Mouse (Mus musculus): ENCODE results near the gene Wdr74. TPM values are rescaled to one million over a fixed set of nuclear protein-coding genes. Genes with fewer than 3 reads are reported as not detected.

Gene Wdr74
- polyA plus RNA-seq, 1 experiment from 2014 or later = 89.0 TPM

DNA sequence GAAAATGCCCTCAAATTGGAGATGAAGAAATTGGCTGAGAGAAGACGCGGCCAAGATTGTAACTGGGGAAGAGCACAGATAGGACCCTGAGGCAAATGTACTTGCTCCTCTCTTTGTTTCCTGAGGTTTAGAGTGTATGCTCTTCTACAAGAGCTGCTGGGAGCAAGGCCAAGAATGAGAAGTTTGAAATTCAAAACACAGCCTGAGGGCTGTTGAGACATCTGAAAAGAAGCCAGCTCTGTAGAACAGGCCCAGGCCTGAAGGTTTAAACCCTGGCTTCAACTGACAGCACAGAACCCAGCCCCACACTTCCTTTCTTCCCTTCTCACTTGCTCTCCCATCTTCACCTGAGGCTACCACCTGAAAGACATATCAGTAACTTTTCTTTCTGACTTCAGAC lies 25.6 kb upstream of the Wdr74 start:
- Histone ChIP-seq H3K4me2 (replicated peaks) (no peak overlapping the region; the same call in 1 of the 2 replicates), H3K36me3 (peaks cover 49% of the 10 kb centered on the region), H3K27ac (replicated peaks) (peak overlapping the region; percentile 75), H3K9me3 (replicated peaks) (no peaks in the 10 kb centered on the region), H3K4me3 (replicated peaks) (no peak overlapping the region), H3K27me3 (no peaks in the 10 kb centered on the region), H3K4me1 (peaks cover 42% of the 10 kb centered on the region), H3K9ac (no peak overlapping the region)
- no peak for ATAC-seq (ENCODE audit: insufficient number of reproducible peaks, low FRiP score, low TSS enrichment, low read depth)
- 52% methylated on average over 2 of the region's 2 CpGs for WGBS

DNA sequence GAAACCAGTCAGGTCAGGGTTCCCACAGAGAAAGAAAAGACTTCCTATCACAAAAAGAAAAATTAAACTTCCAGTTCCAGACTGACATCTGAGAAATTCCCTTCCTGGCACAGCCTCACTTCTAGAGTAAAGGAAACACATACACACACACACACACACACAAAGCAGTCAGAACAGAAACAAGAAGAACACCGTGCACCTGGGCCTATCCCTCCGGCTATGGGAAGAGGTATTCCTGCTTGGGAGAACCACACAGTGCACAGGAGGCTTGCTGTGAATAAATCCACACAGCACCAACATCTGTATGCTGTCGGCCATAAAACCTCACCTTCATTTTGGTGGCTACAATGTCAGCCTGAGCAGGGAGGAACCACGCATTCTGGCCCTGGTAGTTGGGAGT lies 24.1 kb upstream of the Wdr74 start:
- Histone ChIP-seq H3K4me1 (peaks cover 42% of the 10 kb centered on the region), H3K9ac (0 out of 2 replicates have a peak overlapping the region, but pooled peaks have one; percentile 84), H3K9me3 (replicated peaks) (no peaks in the 10 kb centered on the region), H3K36me3 (peaks cover 45% of the 10 kb centered on the region), H3K4me3 (replicated peaks) (peak overlapping the region; percentile 74), H3K27me3 (no peaks in the 10 kb centered on the region), H3K27ac (replicated peaks) (peak overlapping the region; percentile 93), H3K4me2 (replicated peaks) (peak overlapping the region; percentile 69)
- WGBS = 43% methylated on average over 4 of the region's 4 CpGs
- ATAC-seq (ENCODE audit: insufficient number of reproducible peaks, low FRiP score, low TSS enrichment, low read depth) = no peak

DNA sequence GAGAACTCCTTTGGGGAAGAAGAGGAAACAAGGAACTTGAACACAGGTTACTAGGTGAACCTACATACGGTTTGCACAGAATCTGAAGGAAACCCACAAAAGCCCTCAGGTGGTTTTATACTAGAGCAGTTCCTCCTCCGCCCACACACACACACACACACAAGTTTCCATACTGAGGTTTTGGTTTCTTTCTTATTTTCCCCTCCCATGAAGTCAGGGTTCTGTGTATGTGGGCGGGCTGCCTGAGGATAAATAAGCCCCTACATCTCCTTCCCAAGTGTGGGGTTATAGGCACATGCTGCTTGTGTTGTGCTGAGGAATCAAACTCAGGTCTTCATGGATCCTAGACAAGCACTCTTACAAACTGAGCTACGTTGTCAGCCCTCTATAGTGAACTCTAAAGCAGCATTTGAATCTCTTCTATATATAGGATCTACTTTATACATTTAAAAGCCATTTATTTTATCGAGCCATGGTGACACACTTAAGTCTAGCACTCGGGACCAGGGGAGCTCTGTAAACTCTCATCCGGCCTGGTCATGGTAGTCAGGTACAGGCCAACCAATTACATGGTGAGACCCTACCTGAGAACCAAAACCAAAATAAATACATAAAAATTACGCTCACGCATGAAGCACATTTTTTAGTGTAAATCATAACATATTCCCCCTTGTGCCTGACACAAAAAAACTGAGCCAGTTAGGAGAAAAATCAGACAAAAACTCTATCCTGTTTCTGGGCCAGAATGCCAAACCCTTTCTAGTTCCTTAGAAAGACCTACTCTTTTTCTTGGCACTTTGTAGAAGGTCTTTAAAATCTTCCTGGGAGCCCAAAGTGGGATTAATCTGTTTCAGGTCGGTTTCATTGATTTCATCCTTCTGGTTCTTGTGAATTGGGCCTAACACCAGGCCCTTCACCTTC lies 23.4 kb upstream of the Wdr74 start:
- Histone ChIP-seq H3K36me3 (peaks cover 40% of the 10 kb centered on the region), H3K9ac (peak overlapping the region; percentile 84), H3K9me3 (replicated peaks) (no peaks in the 10 kb centered on the region)

DNA sequence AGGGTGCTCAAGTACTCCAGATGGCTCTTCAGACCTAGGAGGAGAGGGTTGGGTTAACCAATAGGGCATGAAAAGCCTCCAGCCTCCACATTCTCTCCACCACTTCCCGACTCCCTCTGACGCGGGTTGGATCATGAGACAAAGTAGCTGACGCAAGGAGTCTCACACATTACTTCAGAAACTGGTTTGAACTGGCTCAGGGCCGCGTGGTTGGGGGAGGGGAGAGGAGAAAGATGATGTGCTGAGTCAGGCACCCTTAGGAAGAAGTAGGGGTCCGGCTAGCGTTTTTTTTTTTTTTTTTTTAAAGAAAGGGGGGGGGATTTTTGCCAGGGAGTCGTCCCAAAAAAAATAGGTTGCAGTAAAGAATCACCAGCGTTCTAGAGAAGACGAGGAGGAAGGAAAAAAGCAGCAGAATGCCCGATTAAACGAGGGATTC lies 22.7 kb upstream of the Wdr74 start:
- Histone ChIP-seq H3K9ac (peak overlapping the region; percentile 84), H3K4me3 (replicated peaks) (peak overlapping the region; percentile 74), H3K27ac (replicated peaks) (peak overlapping the region; percentile 93), H3K4me1 (peaks cover 42% of the 10 kb centered on the region), H3K4me2 (replicated peaks) (peak overlapping the region; percentile 69), H3K27me3 (no peaks in the 10 kb centered on the region), H3K36me3 (peaks cover 34% of the 10 kb centered on the region), H3K9me3 (replicated peaks) (no peaks in the 10 kb centered on the region)
- WGBS = under 1% methylated on average over 13 of the region's 13 CpGs
- ATAC-seq (ENCODE audit: insufficient number of reproducible peaks, low FRiP score, low TSS enrichment, low read depth) = 0 out of 2 replicates have a peak, but pooled peaks have one; percentile 8

More for the DNA sequence above, 23.4 kb upstream of the Wdr74 start:
- no peak for ATAC-seq (ENCODE audit: insufficient number of reproducible peaks, low FRiP score, low TSS enrichment, low read depth)
- peaks cover 42% of the 10 kb centered on the region for H3K4me1 ChIP-seq
- no peaks in the 10 kb centered on the region for H3K27me3 ChIP-seq
- H3K4me3 ChIP-seq (replicated peaks) = peak overlapping the region; percentile 74
- 35% methylated on average over 10 of the region's 10 CpGs for WGBS
- H3K4me2 ChIP-seq (replicated peaks) = peak overlapping the region; percentile 69
- H3K27ac ChIP-seq (replicated peaks) = peak overlapping the region; percentile 93

DNA sequence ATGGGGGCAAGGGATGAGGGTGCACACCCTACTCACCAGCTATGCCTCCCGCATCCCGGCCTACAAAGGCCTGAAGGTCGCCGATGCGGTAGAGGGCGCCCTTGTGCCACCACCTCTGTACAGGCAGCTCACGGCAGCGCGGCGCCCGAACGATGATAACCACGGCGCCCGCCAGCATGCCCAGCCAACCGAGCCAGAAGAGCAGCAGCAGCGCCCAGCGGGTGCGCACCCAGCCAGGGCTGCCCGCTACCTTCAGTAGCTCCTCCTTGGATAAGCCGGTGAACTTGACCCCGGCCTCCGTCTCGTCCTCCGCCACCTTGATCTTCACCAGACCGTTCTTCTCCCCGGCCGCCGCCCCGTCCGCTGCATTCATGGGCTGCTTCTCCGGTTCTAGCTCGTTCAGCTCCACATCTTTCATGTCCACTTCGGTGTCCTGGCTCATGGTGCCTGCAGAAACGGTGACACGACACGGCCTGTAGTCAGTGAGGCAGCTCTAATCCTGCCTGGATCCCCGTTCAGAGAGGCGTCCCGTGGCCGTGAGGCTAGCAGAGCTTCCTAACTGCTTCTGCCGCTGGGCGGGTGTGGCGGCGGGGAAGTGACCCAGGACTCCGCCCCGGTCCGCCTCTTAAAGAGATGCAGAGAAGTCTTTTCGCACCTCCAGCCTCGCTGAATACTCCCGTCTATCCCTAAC lies 22.2 kb upstream of the Wdr74 start:
- under 1% methylated on average over 51 of the region's 51 CpGs for WGBS
- peaks cover 42% of the 10 kb centered on the region for H3K4me1 ChIP-seq
- peak overlapping the region; percentile 93 for H3K27ac ChIP-seq (replicated peaks)
- H3K27me3 ChIP-seq = no peaks in the 10 kb centered on the region
- H3K4me2 ChIP-seq (replicated peaks) = peak overlapping the region; percentile 69
- peak overlapping the region; percentile 84 for H3K9ac ChIP-seq
- H3K36me3 ChIP-seq = peaks cover 28% of the 10 kb centered on the region
- ATAC-seq (ENCODE audit: insufficient number of reproducible peaks, low FRiP score, low TSS enrichment, low read depth) = peak; percentile 89
- no peaks in the 10 kb centered on the region for H3K9me3 ChIP-seq (replicated peaks)
- peak overlapping the region; percentile 74 for H3K4me3 ChIP-seq (replicated peaks)

DNA sequence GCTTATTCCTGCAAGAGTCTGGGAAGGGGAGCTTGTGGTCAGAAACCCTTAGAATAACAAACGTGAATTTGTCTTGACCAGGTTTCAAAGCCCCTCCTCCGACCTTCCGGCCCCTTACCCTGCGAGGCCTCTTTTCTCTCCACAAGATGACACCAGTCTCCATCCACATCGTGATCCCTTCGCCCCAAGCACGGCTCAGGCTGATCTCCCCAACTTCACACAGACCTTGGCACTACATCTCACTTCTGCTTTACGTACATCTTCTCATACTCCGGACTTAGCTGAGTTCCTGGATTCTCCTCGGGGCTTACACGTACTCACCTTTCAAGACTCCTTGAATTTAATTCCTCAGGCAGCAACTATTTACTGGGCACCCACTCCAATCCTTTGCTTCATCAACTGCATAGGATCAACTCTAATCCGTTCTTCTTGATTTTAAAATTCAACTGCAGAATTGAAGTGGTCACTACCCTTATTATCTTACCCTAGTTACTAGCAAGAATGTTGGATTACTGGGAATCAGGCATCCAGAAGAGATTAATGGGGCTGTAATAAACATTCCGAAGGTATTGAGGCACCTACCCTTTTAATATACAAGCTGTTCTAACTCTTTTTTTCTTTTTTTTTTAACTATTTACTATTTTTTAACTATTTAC lies 21.5 kb upstream of the Wdr74 start:
- 6% methylated on average over 13 of the region's 13 CpGs for WGBS
- peak overlapping the region; percentile 74 for H3K4me3 ChIP-seq (replicated peaks)
- ATAC-seq (ENCODE audit: insufficient number of reproducible peaks, low FRiP score, low TSS enrichment, low read depth) = peak; percentile 2; the same call in 1 of the 2 replicates
- H3K9ac ChIP-seq = peak overlapping the region; percentile 84
- H3K4me2 ChIP-seq (replicated peaks) = peak overlapping the region; percentile 69
- peak overlapping the region; percentile 93 for H3K27ac ChIP-seq (replicated peaks)
- no peaks in the 10 kb centered on the region for H3K27me3 ChIP-seq
- H3K36me3 ChIP-seq = peaks cover 22% of the 10 kb centered on the region; the same call in 1 of the 2 replicates
- peaks cover 37% of the 10 kb centered on the region for H3K4me1 ChIP-seq
- H3K9me3 ChIP-seq (replicated peaks) = no peaks in the 10 kb centered on the region

DNA sequence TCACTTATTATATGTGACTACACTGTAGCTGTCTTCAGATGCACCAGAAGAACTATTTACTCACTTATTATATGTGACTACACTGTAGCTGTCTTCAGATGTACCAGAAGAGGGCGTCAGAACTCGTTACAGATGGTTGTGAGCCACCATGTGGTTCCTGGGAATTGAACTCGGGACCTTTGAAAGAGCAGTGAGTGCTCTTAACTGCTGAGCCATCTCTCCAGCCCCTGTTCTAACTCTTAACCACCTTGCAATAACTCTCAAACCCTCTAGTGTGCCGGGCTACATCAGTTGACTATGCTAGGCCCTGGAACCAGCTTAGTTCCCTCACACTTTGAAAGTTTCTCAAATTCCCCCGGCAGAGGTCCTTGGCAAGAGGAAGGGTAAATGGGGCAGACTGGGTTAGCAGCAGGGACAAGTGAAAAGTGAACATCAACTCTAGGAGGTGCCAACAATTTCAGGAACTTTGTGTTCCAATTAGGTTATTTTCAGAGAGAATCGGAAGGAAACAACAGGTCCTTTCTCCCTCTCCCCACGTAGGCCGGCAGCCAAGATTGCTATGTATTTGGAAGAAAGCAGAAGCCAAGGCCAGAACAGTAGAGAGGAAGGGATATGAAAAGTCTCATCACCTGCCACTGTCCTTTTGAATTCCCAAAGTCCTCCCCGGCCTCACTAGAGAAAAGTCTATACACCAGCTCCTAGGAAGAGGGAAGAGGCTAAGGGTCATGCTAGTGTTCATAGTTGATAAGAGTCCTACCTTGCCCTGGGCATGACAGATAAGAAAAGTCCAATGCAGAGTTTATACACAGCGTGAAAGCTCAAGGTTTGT lies 20.8 kb upstream of the Wdr74 start:
- no peak overlapping the region for H3K4me3 ChIP-seq (replicated peaks)
- H3K9ac ChIP-seq = no peak overlapping the region
- ATAC-seq (ENCODE audit: insufficient number of reproducible peaks, low FRiP score, low TSS enrichment, low read depth) = no peak
- H3K9me3 ChIP-seq (replicated peaks) = no peaks in the 10 kb centered on the region
- 68% methylated on average over 10 of the region's 10 CpGs for WGBS
- peaks cover 32% of the 10 kb centered on the region for H3K4me1 ChIP-seq
- peaks cover 14% of the 10 kb centered on the region; the same call in 1 of the 2 replicates for H3K36me3 ChIP-seq
- no peak overlapping the region for H3K27ac ChIP-seq (replicated peaks)
- H3K27me3 ChIP-seq = no peaks in the 10 kb centered on the region
- no peak overlapping the region for H3K4me2 ChIP-seq (replicated peaks)

DNA sequence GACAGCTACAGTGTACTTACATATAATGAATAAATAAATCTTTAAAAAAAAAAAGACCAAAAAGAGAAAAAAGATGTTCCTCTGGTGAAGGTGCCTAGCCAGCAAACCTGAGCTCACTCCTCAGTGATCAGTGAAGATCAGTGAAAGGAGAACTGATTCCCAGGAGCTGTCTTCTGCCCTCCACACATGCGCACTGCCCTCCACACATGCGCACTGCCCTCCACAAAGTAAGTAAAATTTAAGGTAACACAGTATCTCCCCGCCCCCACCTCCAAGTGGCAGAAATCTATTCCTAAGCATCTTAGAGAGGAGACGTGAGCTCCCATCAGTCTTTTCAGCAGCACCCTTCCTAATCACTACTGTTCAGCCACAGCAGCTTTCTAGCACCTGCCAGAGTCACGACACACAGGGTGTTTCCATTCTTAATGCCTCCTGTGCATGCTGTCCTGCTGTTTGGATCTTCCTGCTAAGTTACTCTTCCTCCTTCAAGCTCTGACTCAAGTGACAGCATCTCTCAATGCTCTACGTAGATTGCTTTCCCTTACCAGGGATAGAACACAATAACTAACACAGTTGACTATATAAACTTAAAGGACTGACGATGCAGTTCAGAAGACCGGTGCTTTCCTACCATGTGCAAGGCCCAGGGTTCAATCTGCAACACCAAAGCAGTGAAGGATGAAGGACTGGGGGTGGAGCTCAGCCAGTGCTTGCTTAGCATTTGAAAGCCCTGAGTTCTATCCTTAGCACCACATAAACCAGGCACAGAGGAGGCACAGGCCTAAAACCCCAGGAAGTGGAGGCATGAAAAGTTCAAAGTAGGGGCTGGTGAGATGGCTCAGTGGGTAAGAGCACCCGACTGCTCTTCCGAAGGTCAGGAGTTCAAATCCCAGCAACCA lies 19.5 kb upstream of the Wdr74 start:
- no peak for ATAC-seq (ENCODE audit: insufficient number of reproducible peaks, low FRiP score, low TSS enrichment, low read depth)
- 0 out of 2 replicates have a peak, but pooled peaks cover 5% of the 10 kb centered on the region for H3K36me3 ChIP-seq
- WGBS = 80% methylated on average over 10 of the region's 10 CpGs
- no peak overlapping the region for H3K4me2 ChIP-seq (replicated peaks)
- no peaks in the 10 kb centered on the region for H3K9me3 ChIP-seq (replicated peaks)
- H3K4me1 ChIP-seq = peaks cover 22% of the 10 kb centered on the region
- H3K27me3 ChIP-seq = no peaks in the 10 kb centered on the region
- H3K9ac ChIP-seq = no peak overlapping the region
- H3K4me3 ChIP-seq (replicated peaks) = no peak overlapping the region
- H3K27ac ChIP-seq (replicated peaks) = no peak overlapping the region

DNA sequence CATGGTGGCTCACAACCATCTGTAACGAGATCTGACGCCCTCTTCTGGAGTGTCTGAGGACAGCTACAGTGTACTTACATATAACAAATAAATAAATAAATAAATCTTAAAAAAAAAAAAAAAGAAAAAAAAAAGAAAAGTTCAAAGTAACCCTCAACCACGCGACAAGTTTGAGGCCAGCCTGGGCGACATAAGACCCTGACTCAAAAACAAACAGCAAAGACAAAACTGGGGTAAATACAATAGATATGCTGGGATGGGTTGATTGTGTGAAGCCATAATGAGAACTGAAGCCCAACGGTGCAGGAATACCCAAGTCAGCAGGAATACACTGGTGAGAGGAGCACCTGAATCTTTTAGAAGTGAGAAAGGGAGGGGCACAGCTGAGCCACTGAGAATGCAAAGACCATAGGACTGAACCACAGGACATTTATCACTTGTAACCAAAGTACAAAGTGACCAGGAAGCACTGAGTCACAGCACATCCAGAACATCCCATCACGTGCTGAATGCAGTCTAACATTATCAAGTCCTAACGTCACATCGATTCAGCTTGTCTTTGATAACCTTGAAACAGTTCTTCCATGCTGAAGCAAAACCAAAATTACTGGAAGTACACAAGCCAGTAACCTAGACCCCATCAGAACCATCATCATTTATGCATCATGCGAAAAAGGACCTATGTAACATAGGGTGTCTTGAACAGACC lies 18.7 kb upstream of the Wdr74 start:
- H3K4me1 ChIP-seq = peaks cover 22% of the 10 kb centered on the region
- H3K4me2 ChIP-seq (replicated peaks) = no peak overlapping the region
- no peak for ATAC-seq (ENCODE audit: insufficient number of reproducible peaks, low FRiP score, low TSS enrichment, low read depth)
- WGBS = 79% methylated on average over 8 of the region's 10 CpGs
- no peak overlapping the region for H3K9ac ChIP-seq
- no peaks in the 10 kb centered on the region for H3K9me3 ChIP-seq (replicated peaks)
- no peak overlapping the region for H3K27ac ChIP-seq (replicated peaks)
- no peaks in the 10 kb centered on the region for H3K27me3 ChIP-seq
- H3K4me3 ChIP-seq (replicated peaks) = no peak overlapping the region
- no peaks in the 10 kb centered on the region for H3K36me3 ChIP-seq

All from embryonic facial prominence, embryonic 15.5 days (tissue).